Mouse (Mus musculus): ENCODE measurements at regions not wholly inside any gene's neighbourhood (a gene's known extent, or its start where the extent isn't known, plus 50 kb on each side); places are given as distances from the start of the nearest gene placed in this dataset.

DNA sequence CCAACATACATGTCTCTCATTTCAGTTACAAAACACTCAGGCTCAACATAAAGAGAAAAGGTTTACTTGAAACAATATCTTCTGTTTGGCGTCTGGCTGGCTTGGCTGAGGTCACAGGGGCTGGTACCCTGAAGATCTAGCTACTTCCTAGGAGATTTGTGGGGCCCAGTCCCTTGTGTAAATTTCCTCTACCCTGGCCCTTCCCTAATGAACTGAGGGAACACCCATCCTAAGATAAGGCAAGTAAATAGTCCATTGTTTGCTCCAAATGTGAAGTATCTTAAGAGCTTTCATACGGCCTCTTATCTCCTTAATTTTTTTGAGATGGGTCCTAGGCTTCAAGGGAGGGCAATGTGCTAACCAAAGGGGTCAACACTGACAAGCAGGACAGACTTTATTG is 133.6 kb upstream of the Ednrb start:
- H3K4me3 ChIP-seq (replicated peaks; ENCODE audit: control insufficient read depth, low read depth, low read length), result no peak overlapping the region
- TF ChIP-seq POLR2A (IDR thresholded peaks at IDR 0.05; ENCODE audit: borderline replicate concordance, control insufficient read depth, low read depth, low read length) (no peak), CTCF (IDR thresholded peaks at IDR 0.05; ENCODE audit: control insufficient read depth, insufficient read depth, low read length) (no peak)
- no peak overlapping the region for H3K27ac ChIP-seq (ENCODE audit: control insufficient read depth, insufficient read depth, low read depth, low read length, poor library complexity)
- H3K4me1 ChIP-seq (ENCODE audit: control insufficient read depth, insufficient read depth, low read length), result no peaks in the 10 kb centered on the region; the same call in 1 of the 2 replicates
- WGBS, result 52% methylated on average over 2 of the region's 2 CpGs

GRCm38 (mm10) chr14:103973955-103974354 is 129.8 kb upstream of the Ednrb start:
- H3K27ac ChIP-seq (ENCODE audit: control insufficient read depth, insufficient read depth, low read depth, low read length, poor library complexity), result no peak overlapping the region
- WGBS, result 39% methylated on average over 4 of the region's 4 CpGs

DNA sequence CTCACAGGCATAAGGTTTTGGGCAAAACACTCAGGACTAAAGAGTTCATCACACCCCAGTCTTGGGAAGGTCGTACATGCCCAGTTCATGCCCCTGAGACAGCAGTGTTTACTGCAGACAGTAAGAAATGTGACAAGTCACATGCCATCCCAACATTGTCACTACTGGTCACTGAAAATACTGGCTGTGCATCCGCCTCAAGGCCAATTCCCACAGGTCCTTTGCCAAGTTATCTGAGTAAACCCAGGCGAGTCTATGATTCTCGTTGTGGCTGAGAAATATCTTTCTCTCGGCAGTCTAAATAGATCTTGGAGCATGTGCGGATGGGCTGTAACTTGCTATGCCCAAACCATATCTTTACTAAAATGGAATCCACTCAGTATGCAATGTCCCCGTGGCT is 128.9 kb upstream of the Ednrb start:
- Histone ChIP-seq H3K4me3 (replicated peaks; ENCODE audit: control insufficient read depth, low read depth, low read length) (no peak overlapping the region), H3K27ac (ENCODE audit: control insufficient read depth, insufficient read depth, low read depth, low read length, poor library complexity) (no peak overlapping the region), H3K4me1 (ENCODE audit: control insufficient read depth, insufficient read depth, low read length) (no peaks in the 10 kb centered on the region)
- WGBS, result 79% methylated on average over 7 of the region's 7 CpGs
- TF ChIP-seq CTCF (IDR thresholded peaks at IDR 0.05; ENCODE audit: control insufficient read depth, insufficient read depth, low read length) (no peak), POLR2A (IDR thresholded peaks at IDR 0.05; ENCODE audit: borderline replicate concordance, control insufficient read depth, low read depth, low read length) (no peak)

More at GRCm38 (mm10) chr14:103973955-103974354, 129.8 kb upstream of the Ednrb start:
- Histone ChIP-seq H3K4me1 (ENCODE audit: control insufficient read depth, insufficient read depth, low read length) (no peaks in the 10 kb centered on the region; the same call in 1 of the 2 replicates), H3K4me3 (replicated peaks; ENCODE audit: control insufficient read depth, low read depth, low read length) (no peak overlapping the region)
- TF ChIP-seq CTCF (IDR thresholded peaks at IDR 0.05; ENCODE audit: control insufficient read depth, insufficient read depth, low read length) (no peak), POLR2A (IDR thresholded peaks at IDR 0.05; ENCODE audit: borderline replicate concordance, control insufficient read depth, low read depth, low read length) (no peak)

DNA sequence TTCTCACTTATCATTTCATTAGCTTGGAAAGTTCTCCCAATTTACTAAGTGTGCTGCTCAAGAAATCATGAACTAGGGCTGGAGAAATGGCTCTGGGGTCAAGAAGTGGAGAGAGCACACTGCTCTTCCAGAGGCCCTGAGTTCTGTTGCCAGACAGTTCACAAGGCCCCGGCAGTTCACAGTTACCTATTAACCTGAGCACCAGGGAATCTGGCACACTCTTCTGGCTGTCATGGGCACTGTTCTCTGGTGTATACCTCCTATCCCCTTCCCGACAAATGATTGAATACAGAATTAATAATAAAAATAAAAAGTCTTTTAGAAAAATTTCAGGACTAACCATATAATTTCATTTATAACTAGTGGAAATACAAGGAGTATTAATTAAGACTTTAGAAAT is 125.1 kb upstream of the Ednrb start:
- Histone ChIP-seq H3K4me1 (ENCODE audit: control insufficient read depth, insufficient read depth, low read length) (no peaks in the 10 kb centered on the region), H3K27ac (ENCODE audit: control insufficient read depth, insufficient read depth, low read depth, low read length, poor library complexity) (no peak overlapping the region), H3K4me3 (replicated peaks; ENCODE audit: control insufficient read depth, low read depth, low read length) (no peak overlapping the region)
- WGBS, result 81% methylated on average over 2 of the region's 2 CpGs
- TF ChIP-seq CTCF (IDR thresholded peaks at IDR 0.05; ENCODE audit: control insufficient read depth, insufficient read depth, low read length), result no peak
- TF ChIP-seq POLR2A (IDR thresholded peaks at IDR 0.05; ENCODE audit: borderline replicate concordance, control insufficient read depth, low read depth, low read length), result no peak

- Histone ChIP-seq H3K27ac (ENCODE audit: control insufficient read depth, insufficient read depth, low read depth, low read length, poor library complexity) (no peak overlapping the region), H3K4me3 (replicated peaks; ENCODE audit: control insufficient read depth, low read depth, low read length) (no peak overlapping the region), H3K4me1 (ENCODE audit: control insufficient read depth, insufficient read depth, low read length) (peaks cover 1% of the 10 kb centered on the region; the same call in 1 of the 2 replicates)
- no peak for TF ChIP-seq POLR2A (IDR thresholded peaks at IDR 0.05; ENCODE audit: borderline replicate concordance, control insufficient read depth, low read depth, low read length)
- TF ChIP-seq CTCF (IDR thresholded peaks at IDR 0.05; ENCODE audit: control insufficient read depth, insufficient read depth, low read length), result no peak
- 73% methylated on average over 2 of the region's 2 CpGs for WGBS
These were observed 122.1 kb upstream of the Ednrb start for GRCm38 (mm10) chr14:103966293-103966692.

DNA sequence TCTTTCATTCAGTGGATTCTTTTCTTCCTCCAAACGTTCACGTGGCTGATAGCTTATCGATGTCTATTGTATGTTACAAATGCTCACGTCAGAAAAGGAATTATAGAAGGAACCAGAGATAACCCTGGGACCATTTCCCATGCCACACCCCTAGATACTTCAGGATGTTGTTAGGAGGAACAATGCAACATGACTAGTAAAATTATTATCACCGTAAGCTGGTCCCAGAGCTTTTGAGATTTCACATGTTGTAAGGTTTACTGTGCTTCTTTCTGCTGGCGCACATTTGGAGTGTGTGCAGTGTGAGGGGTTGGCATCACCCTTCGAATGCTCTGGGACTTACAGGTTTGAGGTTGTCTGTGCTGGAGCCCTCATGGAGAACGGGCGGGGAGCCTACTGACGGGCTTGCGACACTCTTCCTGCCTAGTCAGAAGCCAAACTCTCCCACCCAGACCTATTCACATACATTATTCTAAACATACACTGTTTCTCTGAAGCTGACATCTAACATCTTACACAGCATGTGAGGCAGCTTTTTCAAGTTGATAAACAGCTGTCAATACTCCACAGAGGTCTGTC is 118.2 kb upstream of the Ednrb start:
- Histone ChIP-seq H3K4me1 (ENCODE audit: control insufficient read depth, insufficient read depth, low read length) (peaks cover 1% of the 10 kb centered on the region; the same call in 1 of the 2 replicates), H3K4me3 (replicated peaks; ENCODE audit: control insufficient read depth, low read depth, low read length) (no peak overlapping the region), H3K27ac (ENCODE audit: control insufficient read depth, insufficient read depth, low read depth, low read length, poor library complexity) (no peak overlapping the region)
- WGBS, result 47% methylated on average over 11 of the region's 11 CpGs
- TF ChIP-seq POLR2A (IDR thresholded peaks at IDR 0.05; ENCODE audit: borderline replicate concordance, control insufficient read depth, low read depth, low read length), result no peak
- no peak for TF ChIP-seq CTCF (IDR thresholded peaks at IDR 0.05; ENCODE audit: control insufficient read depth, insufficient read depth, low read length)

GRCm38 (mm10) chr14:103951899-103952298 is 107.7 kb upstream of the Ednrb start:
- 85% methylated on average over 6 of the region's 6 CpGs for WGBS
- Histone ChIP-seq H3K4me1 (ENCODE audit: control insufficient read depth, insufficient read depth, low read length) (no peaks in the 10 kb centered on the region; the same call in 1 of the 2 replicates), H3K27ac (ENCODE audit: control insufficient read depth, insufficient read depth, low read depth, low read length, poor library complexity) (no peak overlapping the region), H3K4me3 (replicated peaks; ENCODE audit: control insufficient read depth, low read depth, low read length) (no peak overlapping the region)
- TF ChIP-seq CTCF (IDR thresholded peaks at IDR 0.05; ENCODE audit: control insufficient read depth, insufficient read depth, low read length) (no peak), POLR2A (IDR thresholded peaks at IDR 0.05; ENCODE audit: borderline replicate concordance, control insufficient read depth, low read depth, low read length) (no peak)

DNA sequence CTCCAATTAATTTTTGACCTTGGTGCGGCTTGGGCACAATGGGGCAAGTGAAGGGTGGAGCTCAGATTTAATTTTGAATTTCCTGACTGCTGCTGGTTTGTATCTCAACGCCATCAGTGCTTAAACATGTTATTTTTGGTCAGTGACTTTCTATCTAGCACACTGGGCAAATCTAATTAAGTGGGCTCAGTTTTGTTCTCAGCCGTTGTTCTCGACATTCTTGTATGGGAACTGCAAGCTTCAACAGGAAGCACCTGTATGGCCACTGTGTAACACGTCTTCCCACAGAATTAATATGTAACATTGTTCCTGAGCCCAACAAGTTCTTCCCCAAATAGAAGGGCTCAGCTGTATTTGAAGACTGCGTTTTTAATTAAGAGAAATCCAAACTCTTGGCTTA is 105.7 kb upstream of the Ednrb start:
- TF ChIP-seq CTCF (IDR thresholded peaks at IDR 0.05; ENCODE audit: control insufficient read depth, insufficient read depth, low read length), result no peak
- Histone ChIP-seq H3K4me1 (ENCODE audit: control insufficient read depth, insufficient read depth, low read length) (peaks cover 2% of the 10 kb centered on the region; the same call in 1 of the 2 replicates), H3K4me3 (replicated peaks; ENCODE audit: control insufficient read depth, low read depth, low read length) (no peak overlapping the region), H3K27ac (ENCODE audit: control insufficient read depth, insufficient read depth, low read depth, low read length, poor library complexity) (no peak overlapping the region)
- WGBS, result 2% methylated on average over 6 of the region's 6 CpGs

All from bone marrow, adult 2 months (tissue).